Mouse (Mus musculus): ENCODE results near the gene Aldh1l2. TPM values are rescaled to one million over a fixed set of nuclear protein-coding genes. Genes with fewer than 3 reads are reported as not detected.

Aldh1l2 gene
- 3.5 and 4.3 TPM in 2 replicates for polyA plus RNA-seq (2015; fragmentation: Nextera tagmentation; extraction: Ambion mirVana)

DNA sequence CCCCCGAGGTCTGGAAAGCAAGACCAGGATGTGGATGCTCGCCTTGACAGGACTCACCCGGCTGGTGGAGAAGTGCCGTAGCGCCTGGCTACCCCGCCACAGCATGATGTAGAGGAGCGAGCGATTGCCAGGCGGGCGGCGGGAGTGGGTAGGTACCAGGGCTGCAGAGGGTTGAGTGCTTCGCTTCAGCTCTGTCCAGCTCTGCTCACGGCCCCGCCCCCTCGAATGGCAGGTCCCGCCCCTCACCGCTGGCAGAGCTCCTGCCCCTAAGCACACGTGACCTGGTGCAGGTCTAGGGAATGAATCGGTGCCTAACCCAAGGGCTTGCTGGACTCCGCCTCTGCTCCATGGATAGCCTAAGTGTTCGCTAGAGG is at the start of gene Aldh1l2:
Gene Aldh1l2, minus strand, starts transcription at position 231 of the 374 bp plus-strand sequence.

DNA sequence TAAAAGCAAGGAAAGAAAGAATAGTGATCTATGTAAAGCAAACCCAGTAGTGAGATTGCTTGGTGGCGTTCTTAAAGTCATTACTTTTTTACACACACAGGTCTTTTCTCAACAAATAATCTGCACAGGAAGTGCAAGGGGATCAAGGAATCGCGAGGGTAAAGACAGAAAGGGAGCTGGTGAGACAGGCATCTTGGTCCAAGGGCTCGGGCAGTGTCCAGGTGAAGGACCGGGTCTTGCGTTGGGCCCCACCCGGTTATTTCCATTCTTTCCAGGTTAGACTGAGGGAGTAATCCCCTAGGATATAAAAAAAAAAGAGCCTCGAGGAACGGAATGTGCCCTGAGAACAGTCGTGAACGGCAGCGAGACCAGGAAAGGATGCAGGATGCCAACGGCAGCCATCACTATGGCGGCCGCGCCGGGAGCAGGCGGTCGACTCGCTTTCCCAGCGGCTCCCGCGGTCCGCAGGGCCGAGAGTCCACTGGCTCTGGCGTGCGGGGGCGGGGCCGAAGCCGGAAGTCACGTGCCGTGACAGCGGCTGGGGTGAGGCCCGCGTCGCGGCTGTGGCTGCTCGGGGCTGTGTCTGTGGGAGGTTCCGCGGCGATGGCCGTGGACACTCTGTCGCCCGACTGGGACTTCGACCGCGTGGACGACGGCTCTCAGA is 9.6 kb upstream of the Aldh1l2 start, which contains the start of gene Washc4:
Gene Washc4, plus strand, starts transcription at position 314 of the 664 bp plus-strand sequence.

Other genes starting within 250 kb of the Aldh1l2 start
- 1.9 and 3.1 TPM in 2 replicates for gene Slc41a2, start 196.3 kb downstream of the Aldh1l2 start, polyA plus RNA-seq (2015; fragmentation: Nextera tagmentation; extraction: Ambion mirVana)
- gene D10Wsu102e, start 173.9 kb downstream of the Aldh1l2 start, polyA plus RNA-seq (2015; fragmentation: Nextera tagmentation; extraction: Ambion mirVana) = 0.23 and 0.28 TPM in 2 replicates
- 24.3 and 32.2 TPM in 2 replicates for gene Washc4, start 9.6 kb upstream of the Aldh1l2 start, polyA plus RNA-seq (2015; fragmentation: Nextera tagmentation; extraction: Ambion mirVana)
- gene Appl2, start 114.6 kb upstream of the Aldh1l2 start, polyA plus RNA-seq (2015; fragmentation: Nextera tagmentation; extraction: Ambion mirVana) = 22.6 and 29.3 TPM in 2 replicates
- 20.2 and 25.9 TPM in 2 replicates for gene 1500009L16Rik, start 188.7 kb upstream of the Aldh1l2 start, polyA plus RNA-seq (2015; fragmentation: Nextera tagmentation; extraction: Ambion mirVana)